Mouse (Mus musculus) limb, embryonic 11.5 days (tissue): ENCODE results near the gene H2-Oa. TPM values are rescaled to one million over a fixed set of nuclear protein-coding genes. Genes with fewer than 3 reads are reported as not detected.
A peak's percentile ranks its signal among the peaks of the same experiment; 100 is the strongest.

Experiments used
- ATAC-seq: fragments of 200-750 bp; cut with Nextera tagmentation; 2 replicates; pipeline ENCODE4 v1.8.0; 2017; ENCODE audit warnings: low read depth; ENCODE audit not compliant: insufficient number of reproducible peaks, low FRiP score, low TSS enrichment
- DNase-seq: peaks from one replicate; pipeline ENCODE4 v3.0.0-alpha.2; 2015; ENCODE audit warnings: low spot score
- H3K27ac ChIP-seq: fragments of 300-500 bp; sonication (generic); replicated peaks from 2 replicates; pipeline ENCODE4 v1.5.1; 2014; ENCODE audit warnings: low read depth, mild to moderate bottlenecking, low read length
- H3K27me3 ChIP-seq: fragments of 300-500 bp; sonication (generic); 2 replicates; pipeline ENCODE4 v1.6.1; 2014; ENCODE audit warnings: mild to moderate bottlenecking, low read length, mixed read lengths; ENCODE audit not compliant: control insufficient read depth, insufficient read depth
- H3K36me3 ChIP-seq: fragments of 300-500 bp; sonication (generic); 2 replicates; pipeline ENCODE4 v1.6.1; 2014; ENCODE audit warnings: mild to moderate bottlenecking, low read length, moderate library complexity, mixed read lengths; ENCODE audit not compliant: control insufficient read depth, insufficient read depth
- H3K4me1 ChIP-seq: fragments of 300-500 bp; sonication (generic); 2 replicates; pipeline ENCODE4 v1.6.1; 2014; ENCODE audit warnings: low read length, mixed read lengths; ENCODE audit not compliant: control insufficient read depth, insufficient read depth
- H3K4me2 ChIP-seq: fragments of 300-500 bp; sonication (generic); 2 replicates; pipeline ENCODE4 v1.6.1; 2014; ENCODE audit warnings: low read depth, mild to moderate bottlenecking, moderate library complexity; ENCODE audit not compliant: severe bottlenecking
- H3K4me3 ChIP-seq: fragments of 300-500 bp; sonication (generic); 2 replicates; pipeline ENCODE4 v1.5.1; 2014; ENCODE audit warnings: low read depth, low read length
- H3K9ac ChIP-seq: fragments of 300-500 bp; sonication (generic); 2 replicates; pipeline ENCODE4 v1.6.1; 2014; ENCODE audit warnings: mild to moderate bottlenecking, low read length
- H3K9me3 ChIP-seq: fragments of 300-500 bp; sonication (generic); 2 replicates; pipeline ENCODE4 v1.6.1; 2016; ENCODE audit warnings: low read length; ENCODE audit not compliant: control insufficient read depth
- WGBS: fragments of 180-500 bp; shearing (Covaris S2); extraction: QIAGEN DNeasy Blood & Tissue Kit; methylation state at CpG from one replicate; pipeline ENCODE4 v1.1.7; 2014; 5-methylcytosine and 5-hydroxymethylcytosine counted together
- polyA plus RNA-seq: library from polyadenylated mRNA; unstranded; fragments of >200 nt; fragmentation: Nextera tagmentation; extraction: Ambion mirVana; gene quantifications from 2 replicates; pipeline ENCODE4 v1.2.1, GENCODE M21; 2014

Gene H2-Oa
- polyA plus RNA-seq, 1 experiment from 2014 or later, result 0.55 TPM

GRCm38 (mm10) chr17:34078148-34078547 is 14.0 kb upstream of the H2-Oa start:
- no peaks in the 10 kb centered on the region for H3K4me1 ChIP-seq
- DNase-seq (no peak), ATAC-seq (no peak)
- no peak overlapping the region for H3K4me3 ChIP-seq
- H3K9ac ChIP-seq, result no peak overlapping the region
- WGBS, result 68% methylated on average over 4 of the region's 4 CpGs
- H3K36me3 ChIP-seq, result no peaks in the 10 kb centered on the region
- no peak overlapping the region for H3K27ac ChIP-seq
- H3K4me2 ChIP-seq, result no peak overlapping the region
- H3K27me3 ChIP-seq, result peaks cover 12% of the 10 kb centered on the region; the same call in 1 of the 2 replicates
- H3K9me3 ChIP-seq, result no peaks in the 10 kb centered on the region

DNA sequence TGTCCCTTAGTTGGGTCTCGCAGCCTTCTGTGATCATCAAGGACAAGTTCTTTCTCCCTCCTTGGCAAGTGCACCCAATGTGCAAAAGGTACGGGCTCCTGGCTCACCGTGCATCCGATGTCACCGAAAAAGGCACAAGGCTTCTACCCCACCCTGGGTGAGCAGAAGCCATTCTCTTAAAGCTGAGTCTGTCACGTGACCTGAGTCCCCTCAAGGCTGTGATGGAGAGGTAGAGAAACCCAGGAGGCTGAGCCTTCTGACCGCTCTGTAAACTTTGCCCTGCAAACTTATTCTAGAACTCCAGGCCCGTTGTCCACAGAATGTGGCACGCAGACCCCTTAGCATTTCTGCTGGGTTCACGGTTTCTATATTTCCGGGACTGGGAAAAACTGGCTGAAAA is 13.1 kb upstream of the H2-Oa start:
- H3K4me3 ChIP-seq, result no peak overlapping the region
- ATAC-seq (no peak), DNase-seq (no peak)
- peaks cover 12% of the 10 kb centered on the region; the same call in 1 of the 2 replicates for H3K27me3 ChIP-seq
- no peaks in the 10 kb centered on the region for H3K9me3 ChIP-seq
- H3K4me1 ChIP-seq, result no peaks in the 10 kb centered on the region
- H3K36me3 ChIP-seq, result no peaks in the 10 kb centered on the region
- H3K27ac ChIP-seq, result no peak overlapping the region
- WGBS, result 89% methylated on average over 11 of the region's 11 CpGs
- no peak overlapping the region for H3K4me2 ChIP-seq
- H3K9ac ChIP-seq, result no peak overlapping the region

GRCm38 (mm10) chr17:34079621-34080020 is 12.5 kb upstream of the H2-Oa start:
- Histone ChIP-seq H3K9ac (no peak overlapping the region), H3K4me1 (no peaks in the 10 kb centered on the region), H3K9me3 (no peaks in the 10 kb centered on the region), H3K27me3 (peaks cover 12% of the 10 kb centered on the region; the same call in 1 of the 2 replicates), H3K27ac (no peak overlapping the region), H3K36me3 (no peaks in the 10 kb centered on the region), H3K4me3 (no peak overlapping the region), H3K4me2 (no peak overlapping the region)
- no peak for DNase-seq
- 21% methylated on average over 5 of the region's 5 CpGs for WGBS
- no peak for ATAC-seq

DNA sequence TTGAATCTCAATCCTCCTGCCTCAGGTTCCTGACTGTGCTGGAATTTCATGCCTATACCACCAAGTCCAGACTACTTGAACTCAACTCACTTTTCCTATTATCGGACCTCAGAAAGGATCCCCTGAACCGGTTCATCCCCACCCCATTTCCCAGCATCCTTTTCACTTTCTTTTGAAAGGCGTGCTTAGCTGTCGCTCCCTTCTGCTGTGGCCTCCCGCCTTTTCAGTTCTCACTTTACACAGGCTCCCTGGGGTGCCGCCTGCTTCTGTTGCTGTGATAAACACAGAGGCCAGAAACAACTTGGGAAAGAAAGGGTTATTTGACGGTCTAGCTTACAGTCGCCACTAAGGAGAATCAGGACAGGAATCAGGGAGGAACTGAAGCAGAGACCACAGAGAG is 9.0 kb upstream of the H2-Oa start:
- DNase-seq, result no peak
- WGBS, result 8% methylated on average over 8 of the region's 8 CpGs
- no peak overlapping the region for H3K9ac ChIP-seq

GRCm38 (mm10) chr17:34087386-34087785 is 4.8 kb upstream of the H2-Oa start:
- DNase-seq (no peak), ATAC-seq (no peak)
- no peaks in the 10 kb centered on the region for H3K36me3 ChIP-seq
- H3K9me3 ChIP-seq, result no peaks in the 10 kb centered on the region
- 52% methylated on average over 2 of the region's 2 CpGs for WGBS
- H3K4me2 ChIP-seq, result no peak overlapping the region
- H3K27ac ChIP-seq, result no peak overlapping the region
- no peaks in the 10 kb centered on the region for H3K4me1 ChIP-seq
- H3K9ac ChIP-seq, result no peak overlapping the region
- H3K4me3 ChIP-seq, result no peak overlapping the region
- H3K27me3 ChIP-seq, result no peaks in the 10 kb centered on the region

More for the DNA sequence above, 9.0 kb upstream of the H2-Oa start:
- Histone ChIP-seq H3K27me3 (no peaks in the 10 kb centered on the region), H3K27ac (no peak overlapping the region), H3K4me2 (no peak overlapping the region), H3K9me3 (no peaks in the 10 kb centered on the region), H3K36me3 (no peaks in the 10 kb centered on the region), H3K4me1 (no peaks in the 10 kb centered on the region), H3K4me3 (no peak overlapping the region)
- no peak for ATAC-seq

DNA sequence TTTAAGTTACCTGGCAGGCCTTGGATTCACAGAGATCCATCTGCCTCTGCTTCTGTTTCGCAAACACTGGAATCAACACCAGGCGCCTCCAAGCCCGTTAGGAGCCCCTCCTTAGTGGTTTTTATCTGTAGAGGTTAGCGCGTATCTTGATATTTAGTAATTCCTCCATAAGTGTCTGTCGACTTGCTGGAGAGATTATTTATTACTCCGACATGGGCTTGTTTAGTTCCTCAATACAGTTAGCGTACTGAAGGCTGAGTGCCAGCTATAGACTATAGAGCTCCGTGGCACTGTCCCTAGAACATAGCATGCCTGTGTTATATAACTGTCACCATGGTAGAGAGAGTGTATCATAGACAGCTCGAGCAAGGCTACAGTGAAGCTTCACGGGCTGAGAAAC is 4.0 kb upstream of the H2-Oa start:
- no peaks in the 10 kb centered on the region for H3K36me3 ChIP-seq
- no peak overlapping the region for H3K9ac ChIP-seq
- 0 out of 2 replicates have a peak, but pooled peaks cover under 1% of the 10 kb centered on the region for H3K4me1 ChIP-seq
- H3K4me3 ChIP-seq, result no peak overlapping the region
- no peak overlapping the region for H3K27ac ChIP-seq
- 87% methylated on average over 11 of the region's 11 CpGs for WGBS
- ATAC-seq, result no peak
- no peaks in the 10 kb centered on the region for H3K27me3 ChIP-seq
- H3K9me3 ChIP-seq, result no peaks in the 10 kb centered on the region
- no peak overlapping the region for H3K4me2 ChIP-seq
- DNase-seq, result no peak

DNA sequence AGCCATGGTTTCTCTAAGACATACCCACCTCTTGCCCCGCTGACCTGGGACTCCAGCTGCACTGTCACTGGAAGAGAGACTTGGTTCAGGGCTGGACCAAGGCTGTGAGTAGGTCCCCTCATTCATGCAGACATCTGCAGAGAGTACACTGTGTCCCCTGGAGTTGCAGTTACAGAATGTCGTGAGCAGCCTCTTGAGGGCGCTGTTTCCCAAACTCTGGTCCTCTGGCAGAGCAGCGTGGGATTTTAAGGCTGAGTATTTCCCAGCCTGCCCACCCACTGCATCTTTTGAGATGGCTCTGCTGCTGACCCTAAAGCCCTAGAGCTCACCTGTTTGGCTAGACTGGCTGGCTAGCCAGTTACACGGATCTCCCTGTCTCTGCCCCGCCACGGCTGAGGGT is 1.2 kb upstream of the H2-Oa start:
- Histone ChIP-seq H3K4me2 (no peak overlapping the region), H3K36me3 (no peaks in the 10 kb centered on the region), H3K27me3 (no peaks in the 10 kb centered on the region), H3K4me1 (0 out of 2 replicates have a peak, but pooled peaks cover 5% of the 10 kb centered on the region), H3K27ac (no peak overlapping the region), H3K9ac (no peak overlapping the region), H3K4me3 (no peak overlapping the region), H3K9me3 (no peaks in the 10 kb centered on the region)
- DNase-seq (peak; percentile 49), ATAC-seq (no peak)
- WGBS, result 52% methylated on average over 7 of the region's 7 CpGs

GRCm38 (mm10) chr17:34093199-34093874 is 1.2 kb downstream of the H2-Oa start:
- WGBS, result 28% methylated on average over 7 of the region's 7 CpGs
- no peak overlapping the region for H3K4me3 ChIP-seq
- 0 out of 2 replicates have a peak, but pooled peaks cover 5% of the 10 kb centered on the region for H3K4me1 ChIP-seq
- H3K27me3 ChIP-seq, result no peaks in the 10 kb centered on the region
- no peaks in the 10 kb centered on the region for H3K9me3 ChIP-seq
- DNase-seq (peak; percentile 87), ATAC-seq (peak; percentile 85)
- H3K9ac ChIP-seq, result no peak overlapping the region
- no peak overlapping the region for H3K27ac ChIP-seq
- no peaks in the 10 kb centered on the region for H3K36me3 ChIP-seq
- H3K4me2 ChIP-seq, result no peak overlapping the region
